Mouse (Mus musculus): ENCODE measurements at regions not wholly inside any gene's neighbourhood (a gene's known extent, or its start where the extent isn't known, plus 50 kb on each side); places are given as distances from the start of the nearest gene placed in this dataset.

DNA sequence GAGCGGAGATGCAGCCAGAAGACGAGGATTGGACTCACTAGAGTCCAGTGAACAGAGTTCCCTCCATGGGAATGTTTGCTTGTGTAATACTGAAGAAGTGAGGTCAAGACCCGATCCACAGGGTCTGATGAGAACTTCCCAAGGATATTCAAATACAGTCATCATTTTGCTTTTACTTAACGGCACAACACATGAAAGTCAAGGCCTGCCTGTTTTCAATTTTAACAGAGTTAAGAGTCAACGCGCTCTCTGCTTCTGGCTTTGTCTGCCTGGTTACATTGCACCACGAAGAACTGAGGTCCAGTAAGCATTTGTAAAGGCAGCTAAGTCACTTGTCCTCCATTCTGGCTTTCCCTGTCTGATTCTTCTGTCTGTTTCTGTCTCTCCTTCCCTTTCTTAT is 72.5 kb upstream of the Tmem150c start:
- Histone ChIP-seq H3K4me1 (ENCODE audit: control insufficient read depth, insufficient read depth, low read length) (0 out of 2 replicates have a peak, but pooled peaks cover 5% of the 10 kb centered on the region), H3K4me3 (ENCODE audit: low read depth, low read length) (no peak overlapping the region), H3K27me3 (ENCODE audit: control insufficient read depth, insufficient read depth, low read length) (no peaks in the 10 kb centered on the region), H3K27ac (ENCODE audit: low read depth, low read length) (peak overlapping the region; percentile 8; the same call in 1 of the 2 replicates), H3K9me3 (ENCODE audit: control insufficient read depth, low read length) (no peaks in the 10 kb centered on the region), H3K9ac (replicated peaks; ENCODE audit: low read depth, low read length) (no peak overlapping the region), H3K4me2 (ENCODE audit: low read depth, low read length) (no peak overlapping the region), H3K36me3 (ENCODE audit: control insufficient read depth, insufficient read depth, low read length) (no peaks in the 10 kb centered on the region)
- WGBS: 77% methylated on average over 7 of the region's 7 CpGs
- ATAC-seq (ENCODE audit: low read depth): no peak

DNA sequence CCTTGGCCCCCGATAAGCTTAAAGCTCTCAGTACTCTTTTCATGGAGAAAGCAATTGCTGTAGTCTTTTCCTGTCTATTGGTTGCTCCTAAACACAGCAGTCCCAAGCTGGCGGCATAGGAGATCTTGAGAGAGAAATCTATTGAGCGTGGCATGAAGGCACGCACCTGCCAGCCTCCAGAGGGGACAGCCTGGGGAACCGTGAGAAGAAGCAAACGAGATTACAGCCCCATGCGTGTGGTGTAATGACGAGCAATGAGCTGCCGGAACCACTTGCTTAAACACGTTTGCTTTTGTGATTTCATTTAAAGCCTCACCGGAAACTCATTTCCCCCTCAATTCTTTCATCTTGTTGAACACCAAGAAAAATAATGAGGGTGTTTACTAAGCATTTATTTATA is 72.0 kb upstream of the Tmem150c start:
- Histone ChIP-seq H3K27me3 (ENCODE audit: control insufficient read depth, insufficient read depth, low read length) (no peaks in the 10 kb centered on the region), H3K9ac (replicated peaks; ENCODE audit: low read depth, low read length) (no peak overlapping the region), H3K4me3 (ENCODE audit: low read depth, low read length) (no peak overlapping the region), H3K4me1 (ENCODE audit: control insufficient read depth, insufficient read depth, low read length) (0 out of 2 replicates have a peak, but pooled peaks cover 5% of the 10 kb centered on the region), H3K4me2 (ENCODE audit: low read depth, low read length) (no peak overlapping the region), H3K9me3 (ENCODE audit: control insufficient read depth, low read length) (no peaks in the 10 kb centered on the region), H3K27ac (ENCODE audit: low read depth, low read length) (peak overlapping the region; percentile 8; the same call in 1 of the 2 replicates), H3K36me3 (ENCODE audit: control insufficient read depth, insufficient read depth, low read length) (no peaks in the 10 kb centered on the region)
- WGBS: 58% methylated on average over 11 of the region's 11 CpGs
- no peak for ATAC-seq (ENCODE audit: low read depth)

GRCm38 (mm10) chr5:100230038-100230437 is 70.4 kb upstream of the Tmem150c start:
- H3K4me2 ChIP-seq (ENCODE audit: low read depth, low read length): no peak overlapping the region
- ATAC-seq (ENCODE audit: low read depth): no peak
- no peaks in the 10 kb centered on the region for H3K9me3 ChIP-seq (ENCODE audit: control insufficient read depth, low read length)
- no peak overlapping the region for H3K9ac ChIP-seq (replicated peaks; ENCODE audit: low read depth, low read length)
- no peak overlapping the region for H3K27ac ChIP-seq (ENCODE audit: low read depth, low read length)
- no peaks in the 10 kb centered on the region for H3K36me3 ChIP-seq (ENCODE audit: control insufficient read depth, insufficient read depth, low read length)
- 0 out of 2 replicates have a peak, but pooled peaks cover 5% of the 10 kb centered on the region for H3K4me1 ChIP-seq (ENCODE audit: control insufficient read depth, insufficient read depth, low read length)
- no peak overlapping the region for H3K4me3 ChIP-seq (ENCODE audit: low read depth, low read length)
- no peaks in the 10 kb centered on the region for H3K27me3 ChIP-seq (ENCODE audit: control insufficient read depth, insufficient read depth, low read length)
- 87% methylated on average over 4 of the region's 4 CpGs for WGBS

- 73% methylated on average over 5 of the region's 5 CpGs for WGBS
- no peak overlapping the region for H3K27ac ChIP-seq (ENCODE audit: low read depth, low read length)
- no peaks in the 10 kb centered on the region for H3K9me3 ChIP-seq (ENCODE audit: control insufficient read depth, low read length)
- H3K27me3 ChIP-seq (ENCODE audit: control insufficient read depth, insufficient read depth, low read length): no peaks in the 10 kb centered on the region
- 0 out of 2 replicates have a peak, but pooled peaks cover 5% of the 10 kb centered on the region for H3K4me1 ChIP-seq (ENCODE audit: control insufficient read depth, insufficient read depth, low read length)
- no peak overlapping the region for H3K4me3 ChIP-seq (ENCODE audit: low read depth, low read length)
- no peak overlapping the region for H3K9ac ChIP-seq (replicated peaks; ENCODE audit: low read depth, low read length)
- no peak for ATAC-seq (ENCODE audit: low read depth)
- no peak overlapping the region for H3K4me2 ChIP-seq (ENCODE audit: low read depth, low read length)
- no peaks in the 10 kb centered on the region for H3K36me3 ChIP-seq (ENCODE audit: control insufficient read depth, insufficient read depth, low read length)
Measured at GRCm38 (mm10) chr5:100227888-100228287, 68.3 kb upstream of the Tmem150c start.

- 75% methylated on average over 17 of the region's 17 CpGs for whole genome bisulfite sequencing
- Histone ChIP-seq H3K9ac (replicated peaks; ENCODE audit: low read depth, low read length) (no peak overlapping the region), H3K36me3 (ENCODE audit: control insufficient read depth, insufficient read depth, low read length) (no peaks in the 10 kb centered on the region), H3K4me1 (ENCODE audit: control insufficient read depth, insufficient read depth, low read length) (no peaks in the 10 kb centered on the region), H3K27me3 (ENCODE audit: control insufficient read depth, insufficient read depth, low read length) (no peaks in the 10 kb centered on the region), H3K9me3 (ENCODE audit: control insufficient read depth, low read length) (no peaks in the 10 kb centered on the region), H3K4me2 (ENCODE audit: low read depth, low read length) (no peak overlapping the region), H3K27ac (ENCODE audit: low read depth, low read length) (no peak overlapping the region), H3K4me3 (ENCODE audit: low read depth, low read length) (no peak overlapping the region)
- no peak for ATAC-seq (ENCODE audit: low read depth)
Measured at GRCm38 (mm10) chr5:100226571-100227235, 67.1 kb upstream of the Tmem150c start.

- Histone ChIP-seq H3K4me2 (ENCODE audit: low read depth, low read length) (no peak overlapping the region), H3K4me3 (ENCODE audit: low read depth, low read length) (no peak overlapping the region), H3K27me3 (ENCODE audit: control insufficient read depth, insufficient read depth, low read length) (no peaks in the 10 kb centered on the region), H3K9me3 (ENCODE audit: control insufficient read depth, low read length) (no peaks in the 10 kb centered on the region), H3K36me3 (ENCODE audit: control insufficient read depth, insufficient read depth, low read length) (no peaks in the 10 kb centered on the region), H3K27ac (ENCODE audit: low read depth, low read length) (no peak overlapping the region), H3K4me1 (ENCODE audit: control insufficient read depth, insufficient read depth, low read length) (no peaks in the 10 kb centered on the region), H3K9ac (replicated peaks; ENCODE audit: low read depth, low read length) (no peak overlapping the region)
- WGBS: 72% methylated on average over 7 of the region's 7 CpGs
- no peak for ATAC-seq (ENCODE audit: low read depth)
Measured at GRCm38 (mm10) chr5:100225491-100225890, 65.9 kb upstream of the Tmem150c start.

- no peak overlapping the region for H3K4me2 ChIP-seq (ENCODE audit: low read depth, low read length)
- H3K9me3 ChIP-seq (ENCODE audit: control insufficient read depth, low read length): no peaks in the 10 kb centered on the region
- no peaks in the 10 kb centered on the region for H3K27me3 ChIP-seq (ENCODE audit: control insufficient read depth, insufficient read depth, low read length)
- H3K36me3 ChIP-seq (ENCODE audit: control insufficient read depth, insufficient read depth, low read length): no peaks in the 10 kb centered on the region
- no peak overlapping the region for H3K9ac ChIP-seq (replicated peaks; ENCODE audit: low read depth, low read length)
- H3K4me1 ChIP-seq (ENCODE audit: control insufficient read depth, insufficient read depth, low read length): no peaks in the 10 kb centered on the region
- 68% methylated on average over 10 of the region's 10 CpGs for WGBS
- no peak overlapping the region for H3K4me3 ChIP-seq (ENCODE audit: low read depth, low read length)
- H3K27ac ChIP-seq (ENCODE audit: low read depth, low read length): no peak overlapping the region
- ATAC-seq (ENCODE audit: low read depth): no peak
Measured at GRCm38 (mm10) chr5:100224773-100225363, 65.3 kb upstream of the Tmem150c start.

DNA sequence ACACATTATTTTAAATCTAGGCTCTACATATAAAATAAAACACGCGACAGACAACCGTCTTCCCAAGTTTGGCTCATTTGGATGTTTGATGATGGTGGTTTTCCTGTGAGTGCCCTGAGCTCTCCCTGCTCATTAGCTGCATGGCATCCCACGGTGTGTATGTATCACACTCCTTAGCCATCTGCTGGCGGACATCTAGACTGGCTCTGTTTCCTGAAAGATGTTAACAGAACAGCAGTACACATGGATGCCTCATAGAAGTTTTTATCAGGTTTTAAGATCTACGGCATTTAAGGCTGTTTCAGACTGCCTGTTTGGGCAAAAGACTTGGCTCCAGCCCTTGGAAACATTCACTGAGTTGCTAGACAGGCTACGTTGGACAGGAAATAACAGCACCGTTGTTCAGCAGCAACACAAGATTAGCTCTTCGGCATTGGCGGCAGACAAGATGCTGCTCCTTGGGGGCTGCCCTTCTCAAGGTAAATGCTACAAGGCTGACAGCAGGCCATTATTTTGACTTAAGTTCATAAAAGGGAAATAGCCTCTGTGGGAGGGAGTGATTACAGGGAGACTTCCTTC is 61.5 kb upstream of the Tmem150c start:
- no peaks in the 10 kb centered on the region for H3K4me1 ChIP-seq (ENCODE audit: control insufficient read depth, insufficient read depth, low read length)
- ATAC-seq (ENCODE audit: low read depth): peak; percentile 57; the same call in 1 of the 2 replicates

DNA sequence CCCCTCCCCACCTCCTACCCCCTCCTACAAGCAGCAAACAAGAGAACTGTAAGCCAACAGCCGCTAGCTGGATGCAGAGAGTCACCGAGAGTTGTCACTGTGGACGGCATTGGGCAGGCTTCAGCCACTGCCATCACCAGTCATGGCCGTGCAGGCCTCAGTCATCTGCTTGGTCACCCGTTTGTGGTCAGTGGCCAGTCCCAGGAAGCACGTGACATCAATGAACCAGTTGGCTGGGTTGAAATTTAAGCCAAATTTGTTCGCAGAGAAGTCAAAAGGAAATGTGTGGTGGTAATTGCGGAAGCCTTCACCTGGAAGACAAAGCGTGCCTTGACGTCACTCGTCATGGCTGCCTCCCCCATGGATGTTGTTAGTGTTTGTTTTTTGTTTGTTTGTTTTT is 60.7 kb upstream of the Tmem150c start:
- H3K27ac ChIP-seq (ENCODE audit: low read depth, low read length): no peak overlapping the region
- no peak overlapping the region for H3K4me2 ChIP-seq (ENCODE audit: low read depth, low read length)
- no peaks in the 10 kb centered on the region for H3K27me3 ChIP-seq (ENCODE audit: control insufficient read depth, insufficient read depth, low read length)
- no peaks in the 10 kb centered on the region for H3K36me3 ChIP-seq (ENCODE audit: control insufficient read depth, insufficient read depth, low read length)
- H3K4me1 ChIP-seq (ENCODE audit: control insufficient read depth, insufficient read depth, low read length): no peaks in the 10 kb centered on the region
- WGBS: 86% methylated on average over 11 of the region's 11 CpGs
- H3K4me3 ChIP-seq (ENCODE audit: low read depth, low read length): no peak overlapping the region
- H3K9ac ChIP-seq (replicated peaks; ENCODE audit: low read depth, low read length): no peak overlapping the region
- no peak for ATAC-seq (ENCODE audit: low read depth)
- H3K9me3 ChIP-seq (ENCODE audit: control insufficient read depth, low read length): no peaks in the 10 kb centered on the region

More for the DNA sequence above, 61.5 kb upstream of the Tmem150c start:
- Histone ChIP-seq H3K9ac (replicated peaks; ENCODE audit: low read depth, low read length) (no peak overlapping the region), H3K27me3 (ENCODE audit: control insufficient read depth, insufficient read depth, low read length) (no peaks in the 10 kb centered on the region), H3K4me2 (ENCODE audit: low read depth, low read length) (no peak overlapping the region), H3K36me3 (ENCODE audit: control insufficient read depth, insufficient read depth, low read length) (no peaks in the 10 kb centered on the region), H3K4me3 (ENCODE audit: low read depth, low read length) (no peak overlapping the region), H3K27ac (ENCODE audit: low read depth, low read length) (no peak overlapping the region), H3K9me3 (ENCODE audit: control insufficient read depth, low read length) (no peaks in the 10 kb centered on the region)
- 60% methylated on average over 10 of the region's 10 CpGs for WGBS
